Mouse (Mus musculus): ENCODE measurements at regions not wholly inside any gene's neighbourhood (a gene's known extent, or its start where the extent isn't known, plus 50 kb on each side); places are given as distances from the start of the nearest gene placed in this dataset.

DNA sequence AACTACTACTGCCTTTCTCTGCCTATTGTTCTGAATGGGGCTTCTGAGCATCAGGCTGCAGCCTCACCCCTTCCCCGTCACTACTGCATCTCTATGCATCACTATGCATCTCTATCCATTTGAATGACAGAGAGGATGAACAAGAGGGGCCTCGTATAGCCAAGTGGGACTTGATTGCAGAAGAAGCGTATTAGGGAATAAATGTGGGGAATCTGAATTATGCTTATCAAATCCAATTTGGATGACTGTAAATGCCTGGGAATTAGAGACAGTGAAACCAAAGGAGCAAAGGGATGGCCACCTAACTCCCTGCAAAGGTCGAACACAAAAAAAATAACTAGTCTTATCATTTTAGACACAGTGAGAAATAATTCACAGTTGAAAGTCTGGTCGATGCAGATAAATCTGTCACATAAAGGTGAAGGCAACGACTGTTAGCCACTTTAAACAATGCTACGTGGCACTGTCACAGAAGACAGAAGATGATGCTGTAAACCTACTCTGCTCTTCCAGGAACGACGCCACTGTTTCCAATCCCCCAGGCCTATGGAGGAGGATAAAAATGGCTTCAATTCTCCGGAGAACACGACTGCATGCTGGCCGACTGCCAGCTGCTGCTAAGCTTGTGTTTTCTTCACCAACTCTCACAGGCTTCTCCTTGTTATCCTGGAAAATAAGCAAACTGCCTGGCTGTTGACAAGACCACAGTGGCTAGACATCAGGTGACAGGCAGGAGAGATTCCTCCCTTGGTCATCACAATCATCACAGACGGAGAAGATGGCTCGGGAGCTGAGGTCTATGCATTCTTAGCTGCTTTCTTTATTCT lies 213.6 kb upstream of the Akirin2 start:
- DNase-seq (ENCODE audit: low spot score in 2 of 2): peak; percentile 21 to 31

DNA sequence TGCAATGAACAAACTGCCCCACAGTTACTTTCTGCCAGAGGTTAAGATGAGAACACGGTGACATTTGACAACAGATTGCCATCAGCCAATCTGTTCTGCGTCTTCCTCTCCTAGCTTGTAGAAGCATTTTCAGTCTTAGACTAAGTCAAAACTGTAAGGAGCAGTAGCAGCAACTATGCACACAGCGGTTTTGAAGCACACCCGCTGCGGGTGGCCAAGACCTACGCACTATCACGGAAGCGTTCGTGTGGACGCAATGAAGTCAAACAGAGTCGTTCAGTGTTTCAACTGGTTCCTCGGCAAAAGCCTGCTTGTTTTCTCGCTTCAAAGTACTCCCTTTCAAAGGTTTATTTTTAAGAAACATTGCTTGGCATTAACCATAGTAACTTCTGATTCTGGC lies 212.9 kb upstream of the Akirin2 start:
- DNase-seq (ENCODE audit: low spot score in 2 of 2): no peak

DNA sequence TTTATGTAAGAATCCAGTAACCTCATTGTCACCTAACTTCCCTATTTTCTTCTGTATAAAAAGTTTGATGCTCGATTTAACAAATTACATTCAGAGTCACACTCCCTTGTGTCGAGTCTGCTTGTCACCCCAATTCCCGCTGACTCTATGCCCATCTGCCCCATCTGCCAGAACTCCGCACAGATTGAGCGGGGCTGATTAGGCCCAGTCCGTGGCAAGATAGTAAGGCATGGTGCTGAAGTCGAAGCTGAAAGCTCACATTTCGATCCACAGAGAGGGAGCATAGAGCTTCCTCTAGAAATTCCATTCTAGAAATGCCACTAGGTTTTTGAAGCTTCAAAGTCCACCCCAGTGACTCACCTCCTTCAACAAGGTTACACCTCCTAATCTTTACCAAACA lies 210.7 kb upstream of the Akirin2 start:
- no peak for DNase-seq (ENCODE audit: low spot score in 2 of 2)

DNA sequence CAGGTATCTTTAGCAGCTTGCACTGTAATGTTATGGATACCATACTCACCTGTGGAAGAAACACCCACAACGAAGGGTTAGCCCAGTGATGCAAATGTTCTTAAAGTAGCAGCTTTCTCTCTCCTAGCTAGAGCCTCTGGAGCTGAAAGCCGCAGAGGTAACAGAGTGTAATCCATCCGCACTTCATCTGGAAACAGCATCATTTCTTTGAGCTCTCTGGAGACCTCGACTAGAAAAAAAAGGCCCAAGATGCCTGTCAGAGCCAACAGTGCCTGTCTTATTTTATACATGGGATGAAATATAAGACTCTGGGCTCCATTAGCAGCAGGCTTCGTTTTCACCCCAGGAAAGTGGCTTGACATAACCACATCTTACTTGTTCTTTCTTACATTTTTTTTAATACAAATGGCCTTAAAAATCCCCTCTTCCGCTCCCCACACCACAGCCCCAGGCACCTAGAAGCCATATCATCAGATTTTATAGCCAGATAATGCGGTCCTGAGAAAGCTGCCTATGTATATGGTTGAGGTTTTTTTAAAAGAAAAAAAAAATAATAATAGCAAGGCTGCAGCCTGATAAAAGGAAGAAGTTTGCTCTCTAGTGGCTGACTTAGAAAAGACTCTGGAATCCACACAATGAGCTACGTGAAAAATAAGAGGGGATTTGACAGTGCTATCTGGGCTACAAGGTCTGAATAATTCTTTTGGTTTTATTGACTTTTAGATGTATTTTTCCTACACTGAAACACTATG lies 179.3 kb upstream of the Akirin2 start:
- DNase-seq (ENCODE audit: low spot score in 2 of 2): no peak

DNA sequence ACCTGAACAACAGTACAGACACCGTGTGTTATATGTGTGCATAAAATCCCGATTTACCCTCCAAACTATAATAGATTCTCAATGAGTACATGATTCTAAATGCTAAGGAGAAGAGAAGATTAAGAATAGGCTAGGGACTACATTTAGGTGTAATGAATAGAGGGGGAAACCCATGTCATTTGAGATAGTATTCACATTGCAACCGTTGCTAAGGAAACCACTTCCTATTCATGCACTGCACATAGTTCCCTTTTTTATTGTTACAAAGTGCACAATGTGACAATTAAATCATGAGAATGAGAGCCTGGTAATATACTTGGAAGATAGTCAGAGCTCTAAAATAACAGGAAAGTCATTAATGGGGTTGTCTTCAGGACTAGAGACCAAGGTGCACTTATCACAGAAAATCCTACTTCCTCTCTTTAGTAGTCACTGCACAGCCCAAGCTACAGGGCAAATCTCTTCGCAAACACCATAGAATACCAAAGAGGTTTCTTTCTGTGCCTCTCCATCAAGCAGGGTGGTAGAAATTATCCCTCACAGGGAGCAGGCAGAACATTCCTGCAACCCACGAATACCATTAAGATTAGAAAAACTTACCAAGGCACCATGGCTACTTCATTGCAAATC lies 164.3 kb upstream of the Akirin2 start:
- DNase-seq (ENCODE audit: low spot score in 2 of 2): no peak

DNA sequence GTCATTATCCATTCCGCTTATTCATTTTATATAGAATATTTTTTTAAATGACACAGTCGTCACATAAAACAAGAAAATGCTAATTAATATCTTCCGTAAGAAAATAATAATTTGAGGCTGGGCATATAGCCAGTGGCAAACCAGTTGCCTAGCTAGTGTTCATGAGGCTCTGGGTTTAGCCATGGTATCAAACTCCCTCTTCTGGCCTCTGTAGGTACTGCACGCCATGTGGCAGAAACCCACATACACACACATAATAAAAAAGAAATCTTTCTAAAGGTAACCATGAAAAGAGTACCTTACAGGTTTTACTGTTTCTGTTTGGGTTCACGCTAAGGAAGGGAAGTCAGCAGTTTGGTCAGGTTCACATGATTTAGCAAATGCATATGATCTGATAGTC lies 159.2 kb upstream of the Akirin2 start:
- no peak for DNase-seq (ENCODE audit: low spot score in 2 of 2)

DNA sequence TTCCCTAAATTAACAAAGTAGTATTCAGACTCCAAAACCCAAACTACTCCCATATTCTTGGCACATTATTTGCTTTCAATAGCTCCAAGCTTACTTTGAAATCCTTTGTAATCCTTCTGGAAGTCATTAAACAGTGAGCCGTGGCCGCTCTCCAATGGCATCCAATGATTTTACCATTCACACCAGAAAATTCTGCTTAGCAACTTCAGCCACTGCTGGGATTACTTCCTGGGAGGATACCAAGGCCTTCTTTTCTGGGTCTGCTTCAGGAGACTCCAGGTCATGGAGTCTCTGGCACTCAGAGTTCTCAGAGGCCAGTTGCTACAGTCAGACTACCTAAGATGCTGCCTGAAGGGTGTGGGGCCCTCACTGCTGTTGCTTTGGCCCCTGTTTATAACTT lies 147.7 kb upstream of the Akirin2 start:
- peak in 1 of 2 experiments; percentile 7 for DNase-seq (ENCODE audit: low spot score in 2 of 2)

DNA sequence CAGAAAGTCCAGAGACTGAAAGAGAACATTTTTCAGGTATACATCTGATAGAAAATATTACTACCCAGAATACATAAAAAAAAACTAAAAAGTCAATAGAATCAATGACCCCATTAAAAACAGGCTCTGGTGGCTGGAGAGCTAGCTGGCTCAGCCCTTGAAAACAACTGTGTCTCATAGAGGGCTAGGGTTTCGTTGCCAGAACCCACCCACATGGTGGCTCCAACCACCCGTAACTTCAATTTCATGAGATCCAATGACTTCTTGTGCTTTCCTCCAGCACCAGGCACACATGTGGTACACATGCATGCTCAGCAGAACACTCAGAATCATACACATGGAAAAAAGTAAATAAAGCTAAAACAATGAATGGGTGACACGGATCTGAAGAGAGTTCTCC lies 143.6 kb upstream of the Akirin2 start:
- DNase-seq (ENCODE audit: low spot score in 2 of 2): no peak

DNA sequence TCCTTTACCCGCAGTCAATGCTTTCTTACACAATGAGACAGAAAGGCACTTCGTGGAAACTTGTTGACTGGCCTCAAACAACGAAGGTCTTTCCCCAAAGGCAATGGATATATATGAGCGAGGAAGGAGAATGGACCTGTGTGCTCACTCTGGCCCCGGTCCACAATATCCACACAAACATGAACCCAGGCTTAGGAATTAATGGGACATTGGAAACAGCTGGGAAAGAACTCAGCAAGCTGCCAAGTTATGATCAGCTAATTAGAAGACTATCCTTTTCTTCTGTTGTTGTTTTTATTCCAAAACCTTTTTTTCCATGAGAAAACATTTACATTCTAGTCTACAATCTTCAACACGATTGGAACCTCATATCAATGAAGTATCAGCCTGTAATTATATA lies 129.8 kb upstream of the Akirin2 start:
- DNase-seq (ENCODE audit: low spot score in 2 of 2): no peak

DNA sequence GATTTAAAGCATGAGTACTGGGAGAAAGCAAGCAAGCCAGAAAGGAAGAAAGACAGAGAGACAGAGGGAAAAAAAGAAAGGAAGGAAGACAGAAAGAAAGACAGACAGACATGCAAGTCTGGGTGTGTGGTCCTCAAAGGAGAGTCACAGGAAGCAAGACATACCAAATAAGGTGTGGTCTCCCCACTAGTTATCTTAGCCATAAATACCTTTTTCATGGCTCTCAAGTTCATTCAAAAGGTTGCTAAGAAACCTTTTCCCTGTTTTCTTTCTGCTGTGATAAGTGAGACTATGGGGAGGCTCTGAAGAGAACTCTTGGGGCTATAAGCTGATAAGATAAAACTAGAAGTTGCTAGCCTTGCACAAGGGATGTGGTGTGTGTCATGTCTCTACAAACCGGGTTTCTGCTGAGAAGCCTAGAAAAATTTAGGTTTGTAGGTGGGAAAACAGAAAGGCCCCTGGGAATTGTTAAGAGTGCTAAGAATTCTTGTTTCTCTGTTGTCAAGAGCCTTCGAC lies 126.5 kb upstream of the Akirin2 start:
- no peak for DNase-seq (ENCODE audit: low spot score in 2 of 2)

DNA sequence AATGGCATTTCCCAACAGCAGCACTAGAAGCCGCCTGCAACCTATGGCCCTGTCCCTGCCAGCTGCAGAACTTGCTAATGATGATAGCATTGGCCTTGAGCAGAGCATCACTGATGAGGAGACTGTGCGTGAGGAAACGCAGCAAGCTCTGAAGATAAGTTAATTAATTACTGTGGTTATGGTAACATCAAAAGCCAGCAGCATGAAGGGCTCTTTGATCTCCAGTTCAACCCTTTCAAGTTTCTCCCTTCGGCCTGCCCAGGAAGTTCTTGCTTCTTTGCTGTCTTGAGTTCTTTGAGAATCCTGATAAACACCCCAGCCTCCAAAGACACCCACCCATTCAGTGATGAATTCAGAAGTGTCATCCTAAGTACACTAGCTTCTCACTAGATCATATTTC lies 121.7 kb upstream of the Akirin2 start:
- DNase-seq (ENCODE audit: low spot score in 2 of 2): no peak

DNA sequence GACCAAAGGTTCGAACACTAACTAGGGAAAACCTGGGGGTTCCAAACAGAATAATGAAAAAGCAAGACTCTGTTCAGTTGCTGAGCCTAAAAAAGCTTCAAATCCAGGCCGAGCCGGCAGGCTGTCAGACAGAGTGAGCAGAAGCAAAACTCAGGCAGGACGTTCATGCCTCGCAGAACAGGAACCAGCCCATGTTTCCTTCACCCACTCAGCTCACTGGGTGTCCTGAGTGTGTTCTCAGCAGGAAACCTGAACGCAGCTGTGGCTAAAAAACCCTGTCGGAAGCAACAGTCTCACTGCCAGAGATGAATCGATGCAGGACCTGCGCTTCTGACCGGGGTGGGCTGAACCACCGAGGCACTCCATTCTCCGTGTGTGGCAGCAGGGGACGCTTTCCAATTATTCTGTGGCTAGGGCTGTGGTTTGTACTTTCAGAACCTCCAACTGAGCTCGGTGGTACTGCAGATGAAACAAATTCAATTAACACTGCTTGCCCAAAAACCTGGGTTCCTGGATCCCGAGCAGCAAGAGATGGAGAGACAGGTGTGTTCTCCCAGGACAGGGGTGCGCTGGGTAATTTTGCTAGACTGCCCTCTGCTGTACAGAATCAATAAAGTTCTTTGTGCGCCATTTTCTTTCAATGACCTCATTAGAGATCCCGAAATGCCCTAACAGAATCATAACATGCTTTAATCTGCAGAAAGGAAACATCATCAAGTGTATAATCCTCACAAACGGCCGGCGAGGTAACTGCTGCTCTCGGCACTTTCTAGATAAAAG lies 121.1 kb upstream of the Akirin2 start:
- DNase-seq (ENCODE audit: low spot score in 2 of 2): no peak

DNA sequence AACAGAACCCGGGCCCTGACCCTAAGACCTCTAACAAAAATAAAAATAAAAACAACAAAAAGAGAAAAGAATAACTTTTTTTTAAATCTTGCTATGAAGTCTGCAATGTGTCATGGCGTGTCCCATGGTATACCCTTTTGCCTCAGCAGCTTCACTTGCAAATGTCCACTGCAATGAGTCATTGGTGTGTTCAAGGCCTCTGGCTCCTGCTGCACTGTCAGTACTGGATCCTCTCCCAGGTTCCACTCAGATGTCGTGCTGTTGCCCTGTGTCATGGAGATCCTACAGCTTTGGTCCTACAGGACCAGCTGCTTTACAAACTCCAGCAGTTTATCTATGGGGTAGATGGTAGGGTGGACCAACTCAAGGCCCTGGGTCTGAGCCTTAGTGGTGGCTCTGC lies 113.4 kb upstream of the Akirin2 start:
- no peak for DNase-seq (ENCODE audit: low spot score in 2 of 2)

DNA sequence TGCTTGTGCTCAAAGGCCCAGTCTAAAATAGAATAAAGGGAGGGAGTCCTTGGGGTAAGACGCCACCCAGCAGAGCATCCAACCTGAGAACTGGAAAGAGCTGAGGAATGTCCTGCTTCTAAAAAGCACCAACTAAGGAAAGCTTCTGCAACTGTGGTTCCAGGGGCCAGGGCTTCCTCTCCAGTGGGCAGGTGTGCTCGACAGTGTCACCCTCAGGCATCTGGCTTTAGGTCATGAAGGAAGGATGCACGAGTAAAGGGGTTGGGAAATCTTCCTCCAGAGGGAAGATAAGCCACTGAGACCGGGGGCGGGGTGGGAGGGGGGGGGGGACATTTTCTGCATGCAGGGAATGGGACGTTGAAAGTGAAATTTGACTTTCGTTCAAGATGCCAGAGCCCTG lies 101.2 kb upstream of the Akirin2 start:
- DNase-seq (ENCODE audit: low spot score in 2 of 2): no peak

DNA sequence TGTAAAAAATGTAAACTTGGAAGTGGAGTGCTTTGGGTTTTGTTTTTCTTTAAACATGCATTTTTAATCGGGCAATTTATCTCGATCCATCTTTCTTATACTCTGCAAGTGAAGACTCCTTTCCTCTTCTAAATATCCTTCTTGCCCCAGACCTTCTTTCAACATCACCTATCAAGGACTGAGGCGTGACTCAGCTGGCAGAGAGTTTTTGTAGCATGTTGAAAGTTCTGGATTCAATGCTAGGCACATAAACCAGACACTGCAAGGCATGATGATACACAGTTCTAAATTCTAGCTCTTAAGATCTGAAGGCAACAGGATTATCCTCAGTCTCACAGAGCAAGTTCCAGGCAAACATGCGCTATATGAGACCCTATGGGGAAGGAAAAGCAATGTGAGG lies 88.1 kb upstream of the Akirin2 start:
- DNase-seq (ENCODE audit: low spot score in 2 of 2): no peak

DNA sequence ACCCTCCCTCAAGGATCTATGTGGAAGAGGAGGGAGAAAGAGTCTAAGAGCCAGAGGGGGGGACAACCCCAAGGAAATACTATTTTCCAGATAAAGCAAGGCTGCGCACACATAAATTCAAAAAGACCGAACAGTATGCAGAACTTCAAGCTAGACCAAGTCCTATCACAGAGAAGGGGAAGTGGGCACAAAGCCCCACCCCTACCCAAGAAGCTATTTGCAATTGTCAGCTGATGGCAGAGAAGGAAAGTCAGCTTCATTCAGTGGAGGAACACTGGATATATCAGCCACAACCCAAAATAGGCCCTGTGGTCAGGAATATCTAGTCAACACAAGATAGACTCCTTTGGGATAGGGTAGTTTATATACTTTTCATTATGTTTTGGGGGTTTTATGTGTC lies 84.9 kb upstream of the Akirin2 start:
- no peak for DNase-seq (ENCODE audit: low spot score in 2 of 2)

DNA sequence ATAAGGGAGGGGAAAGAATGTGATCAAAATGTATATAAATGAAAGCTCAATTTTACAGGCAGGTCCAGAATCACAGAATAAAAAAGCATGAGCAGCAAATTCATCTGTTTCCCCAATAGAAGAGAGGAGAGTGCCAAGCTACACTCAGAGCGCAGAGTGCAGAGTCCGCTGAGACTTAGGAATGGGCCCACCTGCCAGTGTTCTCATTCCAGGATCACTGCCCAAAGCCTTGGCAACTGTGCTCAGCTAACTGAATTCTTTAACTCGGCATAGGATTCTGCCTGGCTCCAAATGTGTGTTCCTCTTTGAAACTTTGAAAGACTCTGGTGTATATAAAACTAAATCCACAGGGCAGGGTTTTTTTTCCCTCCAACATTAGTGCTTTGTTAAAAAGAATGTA lies 84.4 kb upstream of the Akirin2 start:
- DNase-seq (ENCODE audit: low spot score in 2 of 2): no peak

DNA sequence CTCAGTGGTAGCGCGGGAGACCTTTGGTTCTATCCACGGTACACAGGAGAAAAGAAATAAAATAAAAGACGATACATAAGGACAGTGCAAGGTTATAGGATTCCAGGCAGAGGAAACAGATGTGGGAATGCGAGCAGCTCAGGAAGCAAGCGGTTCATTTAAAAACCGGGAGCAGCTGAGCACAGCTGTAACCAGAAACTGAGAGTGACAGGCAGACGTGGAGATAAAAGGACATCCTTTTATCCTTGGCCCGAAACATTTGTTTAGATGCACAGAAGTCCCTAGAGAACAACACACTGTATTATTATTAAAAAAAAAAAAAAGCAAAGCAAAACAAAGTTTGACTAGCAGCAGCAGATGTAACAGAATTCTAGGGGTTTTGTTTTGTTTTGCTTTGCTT lies 82.6 kb upstream of the Akirin2 start:
- no peak for DNase-seq (ENCODE audit: low spot score in 2 of 2)

DNA sequence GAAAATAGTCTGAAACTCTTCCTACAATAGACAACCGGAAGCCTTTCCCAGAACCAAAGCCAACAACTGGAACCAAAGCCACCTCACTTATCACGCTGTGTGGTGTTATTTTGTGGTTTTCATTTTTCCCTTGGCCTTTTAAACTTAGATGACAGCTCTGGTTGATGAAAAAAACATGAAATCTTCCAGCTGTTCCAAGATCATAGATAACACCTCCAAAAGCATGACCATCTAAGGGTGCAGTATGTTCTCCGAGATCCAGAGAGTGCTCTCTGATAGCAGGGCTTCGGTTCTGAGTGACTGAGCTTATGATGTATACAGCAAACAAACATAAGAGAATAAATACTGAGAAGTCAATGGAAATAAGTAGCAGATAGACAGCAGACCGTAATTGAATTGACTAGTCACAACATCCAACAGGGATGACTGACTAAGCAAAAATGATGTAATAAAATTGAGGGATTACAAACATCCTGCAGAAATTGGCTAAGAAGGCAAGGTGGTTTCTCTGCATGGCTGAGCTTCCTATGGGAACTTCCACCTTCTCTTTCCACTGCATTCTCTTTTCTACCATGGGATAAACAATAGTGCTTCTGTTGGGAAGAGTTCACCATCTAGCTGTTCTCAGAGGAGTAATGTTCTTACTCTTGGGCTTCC lies 74.8 kb upstream of the Akirin2 start:
- DNase-seq (ENCODE audit: low spot score in 2 of 2): no peak

DNA sequence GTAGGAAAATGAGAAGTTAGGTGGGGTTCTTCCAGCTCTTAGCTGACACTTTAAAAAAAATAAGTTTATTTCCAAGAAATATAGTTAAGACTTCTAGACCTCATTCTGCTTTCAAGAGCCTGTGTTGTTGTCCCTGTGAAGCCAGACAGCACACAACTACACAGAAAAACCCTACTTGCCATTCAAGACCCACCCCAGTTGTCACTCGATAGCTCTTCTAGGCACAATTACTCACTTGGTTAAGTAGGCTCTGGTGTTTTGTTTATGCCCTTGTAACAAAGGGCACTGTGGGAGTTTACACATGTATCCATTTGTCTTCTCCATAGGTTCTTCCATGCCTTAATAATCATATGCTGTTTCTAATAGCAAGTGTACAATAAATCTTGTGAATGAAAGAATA lies 66.5 kb upstream of the Akirin2 start:
- no peak for DNase-seq (ENCODE audit: low spot score in 2 of 2)

DNA sequence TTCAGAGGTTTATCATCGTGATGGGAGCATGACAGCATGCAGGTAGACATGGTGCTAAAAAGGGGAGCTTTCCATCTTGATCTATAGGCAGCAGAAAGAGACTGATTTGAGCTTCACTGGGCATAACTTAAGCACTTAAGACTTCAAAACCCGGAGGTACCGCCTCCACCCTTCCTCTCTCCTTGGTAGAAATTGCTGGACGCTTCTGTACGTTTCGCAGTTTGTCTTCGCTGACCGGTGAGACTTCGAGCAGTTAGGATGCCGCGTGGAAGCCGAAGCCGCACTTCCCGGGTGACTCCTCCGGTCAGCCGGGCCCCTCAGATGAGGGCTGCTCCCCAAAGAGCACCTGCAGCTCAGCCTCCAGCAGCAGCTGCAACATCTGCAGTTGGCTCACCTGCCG lies 65.2 kb upstream of the Akirin2 start:
- DNase-seq (ENCODE audit: low spot score in 2 of 2): no peak
